Mouse (Mus musculus) urinary bladder, postnatal 25 days (tissue): Measurements from ENCODE around the gene Pum2.

ENCODE experiments used
- DNase-seq: peaks from one replicate; pipeline ENCODE4 v3.0.0; 2022; ENCODE audit warnings: low spot score

Gene Pum2

DNA sequence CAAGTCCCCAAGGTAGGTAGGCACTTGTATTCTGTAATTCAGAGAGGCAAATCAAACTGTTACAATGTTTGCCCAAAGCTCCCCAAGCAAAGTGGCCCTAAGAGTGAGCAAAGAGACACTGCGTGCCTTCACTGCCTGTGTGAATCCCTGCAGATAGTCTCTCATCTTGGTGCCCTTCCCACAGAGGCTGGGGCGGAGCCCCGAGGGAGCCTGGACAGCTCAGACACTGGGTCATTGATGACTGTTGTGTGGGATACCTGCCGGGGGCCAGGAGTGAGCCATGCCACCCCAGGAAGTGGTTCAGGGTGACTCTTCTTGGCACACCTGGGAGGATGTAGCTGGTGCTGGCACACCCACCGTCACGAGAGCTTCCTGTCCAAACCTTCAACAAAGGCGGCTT is 87.1 kb downstream of the Pum2 start:
- no peak for DNase-seq

DNA sequence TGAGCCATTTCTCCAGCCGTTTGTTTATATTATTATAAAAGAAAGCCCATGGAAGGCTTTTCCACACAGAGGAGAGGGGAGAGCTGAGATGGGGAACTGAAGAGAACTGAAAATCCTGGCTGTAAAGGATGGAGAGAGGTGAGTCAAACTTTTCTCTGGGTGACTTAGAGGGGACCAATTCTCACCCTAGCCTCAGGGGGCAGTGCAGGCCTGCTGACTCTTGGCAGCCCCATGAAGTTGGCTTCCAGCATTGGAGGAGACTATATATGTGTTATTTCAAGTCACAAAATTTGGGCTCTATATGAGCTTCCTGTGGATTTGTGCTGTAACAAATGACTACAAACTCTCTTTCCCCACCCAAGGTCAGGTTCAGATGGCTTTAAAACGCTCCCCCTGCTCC is 88.7 kb downstream of the Pum2 start:
- no peak for DNase-seq

DNA sequence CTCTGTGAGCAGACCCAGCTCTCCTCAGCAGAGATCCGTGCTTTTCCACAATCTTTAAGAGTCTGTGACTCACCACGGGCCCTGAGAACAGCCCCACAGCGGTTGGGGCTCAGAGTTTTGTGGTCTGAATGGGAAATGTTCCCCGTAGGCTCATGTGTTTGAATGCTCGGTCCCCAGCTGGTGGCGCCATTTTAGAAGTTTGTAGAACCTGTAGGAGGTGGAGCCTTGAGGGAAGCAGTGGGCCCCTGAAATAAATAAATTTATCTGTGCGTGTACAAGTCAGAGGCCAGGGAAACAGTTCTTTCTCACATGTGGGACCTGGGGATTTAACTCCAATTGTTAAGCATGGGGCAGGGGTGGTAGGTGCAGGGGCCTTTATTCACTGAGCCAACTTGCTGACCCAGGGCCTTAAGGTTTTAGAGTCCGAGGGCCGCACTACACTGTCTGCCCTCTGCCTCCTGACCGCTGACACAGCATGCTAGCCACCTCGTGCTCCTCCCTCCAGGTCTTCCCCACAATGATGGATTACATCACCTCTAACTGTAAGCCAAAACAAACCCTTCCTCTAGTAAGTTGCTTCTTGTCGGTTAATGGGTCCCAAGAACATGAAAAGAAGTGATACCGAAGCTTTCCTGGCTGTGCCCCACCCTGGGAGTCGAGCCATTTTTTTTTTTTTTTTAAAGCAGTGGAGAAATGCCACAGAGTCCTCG is 90.4 kb downstream of the Pum2 start:
- no peak for DNase-seq

DNA sequence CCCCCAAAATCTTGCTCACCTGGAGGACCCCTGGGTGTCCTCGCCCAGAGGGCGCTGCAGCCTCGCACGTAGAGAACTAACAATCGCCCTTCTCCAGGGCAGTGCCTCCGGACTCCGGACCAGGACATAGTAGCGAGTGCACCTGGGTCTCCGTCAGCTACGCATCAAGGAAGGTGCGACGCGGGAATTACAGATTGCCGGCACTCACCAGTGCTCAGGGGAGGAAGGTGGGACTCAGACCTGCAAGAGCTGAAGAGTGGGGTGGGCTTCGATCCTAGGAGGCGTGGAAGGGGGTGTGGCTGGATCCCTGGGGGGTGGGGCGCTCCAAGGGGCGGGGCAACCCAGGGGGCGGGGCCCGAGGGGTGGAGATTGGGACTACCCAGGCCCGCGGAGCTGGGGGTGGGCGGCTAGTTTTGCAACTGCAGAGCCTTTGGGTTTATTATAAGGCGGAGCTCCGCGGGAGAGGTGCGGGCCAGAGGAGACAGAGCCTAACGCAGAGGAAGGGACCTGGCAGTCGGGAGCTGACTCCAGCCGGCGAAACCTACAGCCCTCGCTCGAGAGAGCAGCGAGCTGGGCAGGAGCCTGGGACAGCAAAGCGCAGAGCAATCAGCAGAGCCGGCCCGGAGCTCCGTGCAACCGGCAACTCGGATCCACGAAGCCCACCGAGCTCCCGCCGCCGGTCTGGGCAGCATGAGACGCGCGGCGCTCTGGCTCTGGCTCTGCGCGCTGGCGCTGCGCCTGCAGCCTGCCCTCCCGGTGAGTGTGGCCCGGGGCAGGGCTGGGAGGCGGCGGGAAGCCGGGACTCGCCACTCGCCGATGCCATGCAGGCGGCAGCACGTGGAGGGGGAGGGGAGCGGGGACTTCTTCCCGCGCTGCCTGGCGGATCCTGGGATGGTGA is 97.3 kb downstream of the Pum2 start, which contains the start of gene Sdc1:
Gene Sdc1, plus strand, starts transcription at position 378 of the 898 bp plus-strand sequence.
- peak; percentile 75 for DNase-seq

DNA sequence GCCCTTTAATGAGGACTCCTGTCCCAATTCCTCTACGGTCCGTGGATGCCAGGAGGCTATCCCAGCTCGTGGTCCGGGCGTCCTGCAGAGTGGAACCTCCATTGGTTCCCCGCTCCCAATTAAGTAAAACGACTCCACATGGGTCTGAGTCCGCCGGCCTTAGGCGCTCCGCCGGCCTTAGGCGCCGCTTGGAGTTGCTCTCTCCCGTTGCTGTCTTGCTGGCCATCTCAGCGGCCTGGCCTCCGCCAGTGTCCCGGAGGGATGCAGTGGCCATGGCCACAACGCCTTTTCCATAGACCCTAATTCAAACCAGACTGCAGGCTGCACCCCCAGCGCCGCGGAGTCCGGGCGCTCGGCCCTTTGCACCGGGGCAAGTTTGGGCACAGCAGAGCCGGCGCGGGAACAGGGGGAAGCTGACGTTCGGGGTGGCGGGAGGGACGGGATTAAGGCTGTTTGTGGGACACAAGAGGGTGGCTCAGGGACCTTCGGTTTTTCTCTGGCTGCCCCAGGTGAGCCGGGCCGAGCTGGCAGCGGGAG is 98.0 kb downstream of the Pum2 start:
- DNase-seq, result no peak

DNA sequence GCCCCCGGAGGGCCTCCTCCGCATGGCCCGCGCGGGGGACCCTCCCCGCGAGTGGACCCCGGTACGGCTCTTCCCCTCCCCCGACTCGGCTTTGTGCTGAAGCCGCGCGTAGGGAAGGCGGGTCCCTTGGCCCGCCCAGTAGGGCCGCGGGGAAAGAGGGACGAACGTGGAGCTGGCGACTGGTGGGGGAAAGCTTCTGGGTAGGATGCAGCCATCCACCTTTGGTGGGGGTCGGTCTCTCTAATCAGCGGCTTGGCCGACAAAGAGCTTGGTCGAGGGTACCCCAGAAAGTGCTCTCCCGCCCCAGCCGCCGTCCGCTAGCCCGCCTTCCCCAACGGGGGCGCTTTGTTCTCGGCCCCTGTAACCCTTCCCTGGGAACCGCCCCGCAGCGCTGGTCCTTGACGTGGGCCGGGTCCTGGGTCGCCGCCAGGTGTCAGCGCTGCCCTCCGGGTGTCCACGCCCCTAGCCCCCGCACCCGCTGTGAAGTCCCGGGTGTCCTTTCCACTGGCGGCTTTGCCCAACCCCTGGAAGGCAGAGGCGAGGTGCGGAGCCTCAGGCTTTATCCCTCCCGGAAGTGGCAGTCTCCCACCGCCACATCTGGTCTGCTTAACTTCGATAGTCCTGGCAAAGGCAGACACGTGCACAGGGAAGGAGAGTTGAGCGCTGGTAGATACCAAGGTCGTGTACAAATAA is 98.7 kb downstream of the Pum2 start:
- DNase-seq, result no peak

DNA sequence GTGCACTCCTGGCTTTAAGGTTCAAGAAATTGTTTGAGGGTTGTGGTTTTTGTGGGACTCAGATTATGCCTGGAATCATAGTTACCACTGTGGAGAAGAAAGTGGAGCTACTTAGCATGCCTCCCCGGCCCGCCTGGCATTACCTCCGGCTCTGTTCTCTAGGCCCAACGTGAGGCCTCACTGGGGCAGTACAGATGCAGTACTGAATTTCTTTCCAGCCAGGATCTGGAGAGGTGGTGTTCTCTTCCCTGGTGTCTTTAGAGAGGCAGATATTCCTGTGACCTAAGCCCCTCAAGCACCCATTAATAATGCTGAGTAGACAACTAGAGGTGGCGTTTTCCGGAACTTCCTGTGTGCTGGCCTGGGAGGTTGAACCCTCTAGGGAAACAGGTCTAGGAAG is 99.4 kb downstream of the Pum2 start:
- DNase-seq, result no peak

DNA sequence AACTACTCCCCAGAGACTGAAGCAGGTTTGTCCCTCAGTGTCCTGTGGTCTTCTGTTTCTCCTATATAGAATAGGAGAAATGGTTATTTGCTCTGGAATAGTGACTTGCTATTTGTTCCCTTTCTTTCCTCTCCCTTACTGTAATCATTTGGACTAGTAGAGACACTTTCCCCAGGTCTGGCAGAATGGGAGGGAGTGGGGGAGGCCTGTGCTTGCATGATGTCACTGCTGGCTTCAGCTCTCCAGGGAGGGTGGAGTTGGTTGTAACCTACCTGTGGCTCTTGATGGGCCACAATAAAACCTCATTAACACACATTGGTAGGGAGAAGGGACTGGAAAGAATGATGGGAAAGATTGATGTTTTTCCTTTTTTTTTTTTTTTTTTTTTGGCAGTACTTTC is 100.2 kb downstream of the Pum2 start:
- DNase-seq, result no peak

DNA sequence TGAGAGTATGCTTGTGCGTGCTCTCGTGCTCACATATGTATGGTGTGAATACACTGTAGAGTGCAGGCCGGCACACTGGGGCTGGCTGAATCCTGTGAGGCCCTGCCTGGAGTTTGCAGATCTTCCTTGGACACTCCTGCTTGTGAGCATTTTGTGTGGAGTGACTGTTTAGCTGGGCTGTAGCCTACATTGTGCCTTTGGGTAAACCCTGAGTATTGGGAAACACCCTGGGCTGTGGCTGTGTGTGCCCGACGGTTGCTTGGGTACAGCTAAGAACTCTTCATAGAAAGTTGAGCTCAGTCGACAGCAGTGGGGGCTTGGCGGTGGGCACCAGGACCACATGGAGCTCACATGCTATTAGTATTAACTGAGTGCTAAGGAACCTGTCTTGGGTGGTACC is 102.3 kb downstream of the Pum2 start:
- DNase-seq, result no peak

DNA sequence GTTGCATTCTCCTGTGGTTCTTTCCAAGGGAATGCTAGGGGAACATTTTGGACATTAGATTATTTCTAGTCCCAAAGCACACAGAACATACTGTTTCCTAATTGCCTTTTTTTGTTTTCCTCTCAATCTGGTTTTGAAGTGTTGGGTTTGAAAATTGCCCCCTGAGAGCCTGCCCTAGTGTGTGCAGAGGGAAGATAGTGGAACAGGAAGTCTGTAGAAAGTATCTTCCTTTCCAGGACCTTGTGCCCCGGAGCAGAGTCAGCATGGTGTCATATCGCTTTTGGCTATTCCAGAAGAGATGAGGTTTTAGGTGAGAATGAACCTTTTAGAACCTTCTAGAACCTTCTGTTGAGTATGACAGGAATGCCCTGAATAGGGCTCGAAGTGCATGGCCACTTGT is 102.8 kb downstream of the Pum2 start:
- DNase-seq, result no peak

DNA sequence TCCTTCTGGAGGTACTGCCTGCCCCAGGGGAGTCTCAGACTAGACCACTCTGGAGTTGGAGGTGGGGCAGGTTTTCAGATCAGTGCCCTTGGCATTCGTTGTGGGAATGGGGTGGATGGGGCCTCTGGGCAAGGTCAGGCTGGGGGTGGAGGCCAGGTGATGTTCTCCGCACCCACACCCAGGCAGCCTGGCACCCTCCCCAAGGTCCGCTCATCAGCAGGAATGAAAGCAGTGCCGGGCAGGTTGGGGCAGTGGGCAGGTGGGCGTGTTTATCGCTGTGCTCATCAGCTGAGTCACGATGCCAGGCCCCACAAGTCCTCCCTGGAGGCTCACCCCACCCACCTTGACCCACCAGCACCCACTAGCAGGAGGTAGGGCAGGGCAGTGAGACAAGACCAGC is 104.2 kb downstream of the Pum2 start:
- DNase-seq, result peak; percentile 65

DNA sequence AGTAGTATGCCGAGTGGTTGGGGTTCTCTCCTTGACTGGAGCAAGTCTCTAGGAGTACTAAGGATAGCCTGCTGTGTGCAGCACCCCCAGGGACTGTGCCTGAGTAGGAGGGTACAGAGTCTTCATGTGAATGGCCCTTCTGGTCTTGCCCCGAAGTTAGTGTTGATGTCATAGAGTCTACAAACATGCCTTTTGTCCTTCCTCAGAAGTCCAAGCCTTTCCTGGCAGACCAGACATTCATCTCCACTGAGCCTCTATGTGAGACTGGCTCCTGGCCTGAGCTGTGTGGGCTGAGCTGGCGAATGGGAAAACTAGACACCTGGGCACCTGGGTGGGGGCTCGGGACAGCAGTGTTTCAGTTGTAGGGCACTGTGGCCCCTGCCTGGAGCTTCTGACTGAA is 105.9 kb downstream of the Pum2 start:
- DNase-seq, result no peak

DNA sequence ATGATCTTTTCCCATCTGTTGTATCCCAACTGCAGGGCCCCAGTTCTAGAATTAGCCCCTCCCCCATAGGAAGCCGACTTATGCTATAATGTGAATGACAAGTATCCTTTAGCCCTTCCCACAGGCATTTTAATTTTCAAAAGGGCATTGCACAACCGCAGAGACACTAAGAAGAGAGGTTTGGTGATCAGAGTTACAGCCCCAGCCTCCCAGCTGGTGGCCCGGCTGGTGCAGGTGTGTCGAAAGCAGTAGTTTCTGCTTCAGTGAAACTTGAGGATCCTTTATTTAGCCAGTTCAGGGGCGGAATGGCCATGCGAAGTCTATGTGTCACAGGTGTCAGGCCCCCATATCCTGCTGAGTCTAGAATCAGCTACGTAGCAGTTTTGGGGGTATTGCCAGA is 107.2 kb downstream of the Pum2 start:
- DNase-seq, result no peak

DNA sequence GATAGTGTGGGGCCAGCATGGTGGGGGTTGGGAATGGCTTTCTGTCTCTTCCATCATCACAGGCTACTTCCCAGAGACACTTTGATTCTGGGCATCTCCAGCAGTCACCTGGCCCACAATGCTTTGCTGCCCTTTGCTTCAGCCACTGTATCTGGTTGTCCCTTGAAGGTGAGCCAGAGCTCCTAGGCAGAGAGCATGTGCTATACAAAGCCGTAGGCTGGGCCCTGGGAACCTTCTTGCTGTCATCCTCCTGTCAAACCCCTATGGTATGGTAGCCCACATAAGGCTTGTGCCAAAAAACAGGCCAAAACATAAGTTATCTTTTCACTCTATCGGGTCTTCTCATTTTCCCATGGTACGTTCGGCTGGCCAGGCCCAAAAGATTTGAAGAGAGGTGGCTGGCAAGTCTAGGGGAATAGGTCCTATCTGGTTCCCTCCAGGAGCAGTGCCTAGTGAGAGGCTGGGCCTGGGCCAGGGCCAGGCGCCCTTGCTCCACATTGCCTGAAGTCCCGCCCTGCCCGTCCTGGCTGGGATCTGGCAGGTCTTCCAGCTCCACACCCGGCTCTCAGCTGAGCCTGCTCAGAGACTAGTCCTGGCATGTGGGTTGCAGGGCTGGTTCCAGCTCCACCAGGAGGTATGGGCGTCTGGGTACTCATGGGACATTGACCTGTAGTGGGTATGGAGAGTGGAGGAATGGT is 107.9 kb downstream of the Pum2 start:
- peak; percentile 67 for DNase-seq

DNA sequence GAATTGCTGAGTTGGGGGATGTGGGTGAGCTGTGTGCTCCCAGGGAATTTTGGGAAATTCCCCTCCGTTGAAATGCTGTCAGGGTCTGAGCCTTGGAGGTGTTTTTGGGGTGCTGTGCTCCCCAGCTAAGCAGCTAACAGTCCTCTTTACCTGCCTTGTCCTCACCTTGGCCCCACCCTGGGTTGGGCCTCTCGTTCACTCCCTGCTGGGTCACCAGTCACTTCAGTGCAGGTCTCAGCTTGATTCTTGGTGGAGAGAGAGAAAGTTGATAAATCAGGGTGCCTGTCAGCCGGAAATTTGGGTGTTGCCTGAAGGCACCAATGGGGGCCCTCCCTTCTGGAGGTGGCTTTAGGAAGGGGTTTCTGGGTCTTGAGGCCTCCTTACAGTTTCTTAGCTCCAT is 108.6 kb downstream of the Pum2 start:
- no peak for DNase-seq

DNA sequence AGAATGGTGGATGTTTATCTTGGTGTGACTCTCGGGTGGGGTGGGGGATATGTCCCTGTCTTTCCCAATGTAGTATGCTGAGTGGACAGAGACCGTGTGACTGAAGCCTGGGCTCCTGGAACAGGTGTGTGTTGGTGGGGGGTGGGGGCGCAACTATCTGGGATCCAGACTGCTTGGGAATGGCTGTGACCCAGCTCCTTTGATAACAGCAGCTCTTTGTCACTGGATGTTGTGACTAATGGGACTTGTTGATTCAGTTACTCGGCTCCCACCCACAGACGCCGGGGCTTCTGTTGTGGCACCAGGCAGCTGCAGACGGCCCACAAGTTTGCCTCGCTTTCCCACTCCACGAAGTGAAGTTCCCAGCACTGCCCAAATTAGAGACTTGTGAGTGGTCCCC is 110.3 kb downstream of the Pum2 start:
- DNase-seq, result no peak

DNA sequence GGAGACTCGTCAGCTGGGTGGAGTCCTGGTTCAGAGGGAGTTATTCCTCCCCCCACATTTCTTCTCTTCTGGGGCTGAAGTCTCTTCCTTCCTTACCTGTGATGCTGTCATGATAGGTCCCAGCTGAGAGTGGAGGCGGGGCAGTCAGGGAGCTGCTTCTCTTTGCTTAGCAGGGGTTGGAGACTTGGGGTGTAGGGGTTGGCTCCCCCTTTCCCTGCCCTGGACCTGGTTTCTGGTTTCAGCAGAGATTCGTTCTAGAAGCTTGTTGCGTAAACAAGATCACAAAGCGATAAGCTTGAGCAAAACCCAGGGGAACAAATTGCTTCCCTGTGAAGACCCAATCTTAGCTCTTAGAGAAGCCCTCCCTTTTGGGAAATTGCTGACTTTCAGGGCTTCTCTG is 112.5 kb downstream of the Pum2 start:
- no peak for DNase-seq

DNA sequence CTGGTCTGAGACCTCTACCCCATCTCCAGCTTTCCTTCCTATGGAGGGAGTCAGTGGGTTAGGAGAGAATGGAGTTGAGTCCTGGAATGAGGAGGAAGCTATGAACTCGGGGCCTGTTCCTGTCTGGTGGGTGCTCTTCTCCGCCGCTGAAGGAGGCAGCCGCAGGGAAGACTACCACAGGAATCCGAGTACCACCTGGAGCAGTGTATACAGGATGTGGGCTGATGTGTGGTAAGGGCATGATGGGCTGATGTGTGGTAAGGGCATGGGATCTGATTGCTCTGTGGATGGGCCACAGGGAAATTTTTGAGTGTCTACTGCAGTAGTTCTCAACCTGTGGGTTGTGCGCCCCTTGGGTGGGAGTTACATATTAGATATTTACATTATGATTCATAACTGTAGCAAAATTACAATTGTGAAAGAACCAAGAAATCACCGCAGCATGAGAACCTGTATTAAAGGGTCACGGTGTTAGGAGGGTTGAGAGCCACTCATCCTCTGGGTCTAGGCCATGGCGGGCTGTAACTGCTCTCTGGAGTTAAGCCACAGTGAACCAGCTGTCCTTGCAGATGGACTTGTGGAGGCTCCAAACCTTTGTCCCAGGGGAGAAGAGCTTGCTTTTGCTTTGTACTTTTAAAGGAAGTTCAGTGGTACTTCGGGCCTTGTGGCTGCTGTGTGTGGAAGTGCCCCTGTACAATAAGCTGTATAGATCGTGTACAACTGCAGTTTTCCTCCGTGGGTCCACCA is 113.2 kb downstream of the Pum2 start:
- no peak for DNase-seq

DNA sequence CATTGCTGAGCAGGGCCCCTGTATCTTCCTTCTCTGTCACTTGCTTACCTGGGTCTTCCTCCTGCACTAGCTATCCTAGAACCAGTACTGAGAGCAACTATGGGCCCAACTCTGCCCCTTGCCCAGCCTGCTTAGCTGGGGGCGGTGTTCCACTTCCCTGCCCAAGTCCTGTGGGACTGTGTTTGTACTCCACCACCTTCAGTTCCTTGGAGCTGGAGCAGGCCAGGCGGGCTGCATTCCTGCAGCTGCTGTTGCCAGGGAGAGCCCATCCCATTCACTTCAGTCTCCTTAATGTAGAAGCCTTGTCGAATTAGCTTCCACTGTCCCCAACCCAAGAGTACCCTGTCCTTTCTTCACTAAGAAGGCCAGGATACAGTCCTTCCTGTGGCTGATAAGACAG is 114.5 kb downstream of the Pum2 start:
- no peak for DNase-seq

DNA sequence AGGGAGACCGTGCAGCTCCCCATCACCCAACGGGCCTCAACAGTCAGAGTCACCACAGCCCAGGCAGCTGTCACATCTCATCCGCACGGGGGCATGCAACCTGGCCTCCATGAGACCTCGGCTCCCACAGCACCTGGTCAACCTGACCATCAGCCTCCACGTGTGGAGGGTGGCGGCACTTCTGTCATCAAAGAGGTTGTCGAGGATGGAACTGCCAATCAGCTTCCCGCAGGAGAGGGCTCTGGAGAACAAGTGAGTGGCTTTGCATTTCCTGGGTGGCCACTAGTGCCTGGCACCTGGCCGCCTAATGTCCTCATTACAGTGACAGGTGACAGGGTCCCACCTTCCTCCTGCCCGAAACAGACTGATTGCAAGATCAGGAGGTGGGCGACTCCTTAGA is 116.7 kb downstream of the Pum2 start:
- no peak for DNase-seq

DNA sequence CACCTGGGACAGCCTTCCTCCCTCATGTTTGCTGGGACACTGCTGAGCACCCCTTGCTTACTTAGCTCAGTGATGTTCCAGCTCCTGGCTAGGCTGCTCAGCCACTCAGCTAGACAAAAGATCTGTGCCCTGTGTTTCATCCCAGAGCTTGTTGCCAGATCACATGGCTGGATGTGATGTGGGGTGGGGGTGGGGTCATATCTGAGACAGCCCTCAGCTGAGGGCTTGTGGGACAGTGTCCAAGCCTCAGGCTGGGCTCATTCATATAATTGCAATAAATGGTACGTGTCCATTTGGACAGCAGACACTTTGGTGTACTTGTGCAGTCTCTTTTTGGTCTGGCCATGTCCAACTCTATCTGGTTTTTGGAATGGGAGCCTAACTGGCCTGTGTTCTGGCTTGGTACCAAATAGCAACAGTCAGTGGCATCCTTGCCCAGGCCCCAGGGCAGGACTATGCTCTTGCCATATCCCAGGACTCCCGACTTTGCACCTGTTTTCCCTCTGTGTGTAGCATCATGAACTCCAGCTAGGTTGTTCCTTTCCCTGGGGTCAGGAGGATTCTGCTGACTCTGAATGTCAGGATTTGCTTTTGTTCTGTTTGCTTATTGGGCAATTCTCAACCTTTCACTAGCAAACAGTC is 119.6 kb downstream of the Pum2 start:
- DNase-seq, result no peak
